Mouse (Mus musculus): ENCODE results near the gene Xpo4.

The Xpo4 gene

DNA sequence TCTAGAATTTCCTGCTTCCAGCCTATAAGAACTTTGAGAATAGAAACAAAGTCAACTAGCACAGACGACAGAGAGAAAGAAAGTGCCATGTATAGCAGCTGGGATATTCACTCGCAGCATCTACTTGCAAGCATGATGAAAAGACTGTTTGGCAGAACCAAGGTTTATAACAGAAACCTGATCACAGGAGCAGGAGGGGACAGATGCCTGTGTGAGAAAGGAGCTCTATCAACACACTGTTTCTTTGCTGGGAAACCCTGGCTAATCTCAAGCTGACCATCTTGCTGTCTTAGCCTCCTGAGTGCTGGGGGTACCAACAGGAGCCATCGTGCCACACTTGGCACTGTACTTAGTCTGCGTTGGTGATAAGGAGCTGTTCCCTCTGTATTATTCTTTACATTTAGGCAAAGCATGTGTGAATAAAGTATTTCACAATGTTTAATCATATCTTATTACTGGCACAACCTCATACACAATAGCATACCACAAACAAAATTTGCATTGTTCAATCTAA, 55.4 kb downstream of the Xpo4 start:
- no peak for DNase-seq (ENCODE audit: low read depth, low spot score)

GRCm38 (mm10) chr14:57607500-57607899, 57.7 kb downstream of the Xpo4 start:
- DNase-seq (ENCODE audit: low read depth, low spot score) = peak; percentile 27

GRCm38 (mm10) chr14:57606663-57607365, 58.4 kb downstream of the Xpo4 start:
- no peak for DNase-seq (ENCODE audit: low read depth, low spot score)

GRCm38 (mm10) chr14:57593279-57593678, 72.0 kb downstream of the Xpo4 start:
- no peak for DNase-seq (ENCODE audit: low read depth, low spot score)

DNA sequence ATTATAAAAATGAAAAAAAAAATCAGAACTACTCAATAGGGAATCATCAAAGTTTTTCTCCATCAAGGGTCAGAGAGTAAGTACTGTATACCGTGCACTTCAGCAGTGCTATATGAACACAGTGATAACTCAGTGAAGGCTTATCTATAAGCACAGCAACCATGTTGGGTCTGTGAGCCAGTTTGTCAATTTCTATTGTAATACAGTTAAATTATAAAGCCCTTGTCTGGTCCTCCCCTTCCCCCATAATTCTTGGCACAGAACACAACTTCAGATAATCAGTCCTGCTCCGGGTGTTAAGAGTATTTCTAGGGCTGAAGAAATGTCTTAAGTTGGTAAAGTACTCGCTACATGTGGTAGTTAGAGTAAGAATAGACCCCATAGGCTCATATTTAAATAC, 73.4 kb downstream of the Xpo4 start:
- no peak for DNase-seq (ENCODE audit: low read depth, low spot score)

DNA sequence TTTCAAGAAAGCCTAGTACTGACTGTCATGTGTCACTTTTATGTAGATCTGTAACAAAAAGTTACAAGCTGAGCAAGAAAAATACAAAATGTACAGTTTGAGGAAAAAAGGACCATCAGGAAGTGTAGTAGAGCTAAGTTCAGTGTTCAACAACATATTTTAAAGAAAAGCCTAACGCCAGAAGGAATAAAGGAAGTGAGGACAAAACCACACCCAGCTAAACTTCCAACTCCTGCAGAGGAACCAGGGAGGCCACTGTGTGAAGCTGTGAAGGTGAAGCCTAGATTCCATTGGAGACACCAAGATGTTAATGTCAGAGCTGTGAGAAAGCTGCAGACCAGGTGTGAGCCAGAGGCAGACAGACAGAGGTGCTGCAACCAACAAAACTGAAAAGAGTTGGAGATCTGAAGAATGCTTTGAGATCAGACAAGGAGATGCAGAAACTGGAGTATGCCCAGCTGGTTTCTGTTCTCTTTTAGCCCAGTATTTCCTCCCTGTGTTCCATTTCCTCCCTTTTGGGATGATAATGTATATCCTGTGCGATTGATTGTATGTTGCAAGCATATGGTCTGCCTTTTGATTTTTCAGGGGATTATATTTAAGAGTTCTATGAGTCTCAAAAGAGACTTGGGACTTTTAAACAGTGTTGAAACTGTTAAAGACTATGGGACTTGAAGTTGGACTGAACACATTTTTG, 88.7 kb downstream of the Xpo4 start:
- no peak for DNase-seq (ENCODE audit: low read depth, low spot score)

DNA sequence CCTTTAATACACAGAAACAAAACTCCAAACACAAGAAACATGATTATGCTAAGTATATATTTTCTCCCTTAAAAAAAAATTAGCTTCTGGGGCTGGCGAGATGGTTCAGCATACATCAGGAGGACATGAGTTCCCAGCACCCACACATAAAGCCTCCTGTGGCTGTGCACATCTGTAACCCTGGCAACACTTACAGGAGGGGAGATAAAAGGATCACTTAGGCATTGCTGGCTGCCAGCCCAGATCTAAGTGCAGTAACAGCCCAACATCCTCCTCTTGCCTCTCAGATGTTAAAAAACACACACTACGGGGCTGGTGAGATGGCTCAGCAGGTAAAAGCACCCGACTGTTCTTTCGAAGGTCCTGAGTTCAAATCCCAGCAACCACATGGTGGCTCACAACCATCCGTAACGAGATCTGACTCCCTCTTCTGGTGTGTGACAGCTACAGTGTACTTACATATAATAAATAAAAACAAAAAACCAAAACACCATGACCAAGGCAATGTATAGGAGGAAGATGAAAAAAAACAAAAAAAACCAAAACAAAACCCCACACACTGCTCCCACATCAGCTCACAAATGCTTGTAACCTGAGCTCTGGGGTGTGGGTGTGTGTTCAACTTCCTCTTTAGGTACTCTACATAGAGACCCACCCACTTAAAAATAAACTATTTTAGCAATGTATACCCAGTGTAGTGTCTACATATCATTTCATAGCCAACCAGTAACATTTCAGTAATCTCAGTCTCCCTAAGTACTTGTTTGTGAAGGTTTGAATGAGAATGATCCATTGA, 90.2 kb downstream of the Xpo4 start:
- DNase-seq (ENCODE audit: low read depth, low spot score) = no peak

DNA sequence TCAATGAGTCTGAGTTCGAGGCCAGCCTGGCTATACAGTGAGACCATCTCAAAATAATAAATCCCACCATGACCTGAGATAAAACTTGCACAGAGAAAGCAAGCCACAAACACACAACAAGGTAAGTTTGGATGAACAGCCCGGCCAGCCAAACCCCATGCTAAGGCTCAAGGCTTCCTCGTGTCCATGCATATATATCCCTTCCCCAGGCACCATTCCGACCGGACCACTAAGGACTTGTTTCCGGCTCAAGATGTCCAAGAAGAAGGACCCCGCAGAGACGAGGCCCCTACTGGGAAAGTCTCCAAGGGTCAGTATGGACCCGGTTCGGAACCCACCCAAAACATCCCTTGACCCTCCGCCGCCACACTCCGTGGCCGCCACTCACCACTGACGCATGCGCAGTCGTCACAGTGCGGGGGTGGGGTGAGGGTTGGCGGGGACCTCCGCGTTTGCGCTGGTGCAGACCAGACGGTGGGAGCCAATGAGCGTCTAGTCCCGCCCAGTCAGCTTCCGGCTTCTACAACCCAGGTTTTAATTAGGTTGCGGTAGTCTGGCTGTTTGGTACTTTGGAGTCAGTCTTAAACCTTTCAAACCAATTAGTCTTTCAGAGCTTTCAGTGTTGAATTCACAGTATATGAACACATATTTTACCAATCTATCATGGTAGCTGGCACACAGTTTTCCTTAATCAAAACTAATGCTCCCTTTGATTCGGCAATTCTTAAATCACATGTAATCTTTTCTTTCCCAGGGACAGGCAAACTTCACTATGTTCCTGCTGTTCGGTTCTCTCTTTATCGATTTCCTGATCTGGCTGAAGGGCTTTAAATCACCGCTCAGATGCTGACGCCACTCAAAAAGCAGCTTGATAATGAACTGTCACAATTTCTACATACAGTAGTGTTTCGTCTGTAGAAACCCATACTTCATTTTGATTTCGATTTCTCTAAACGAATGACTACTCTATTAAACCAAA, 93.8 kb downstream of the Xpo4 start, which contains the start of gene Eef1akmt1:
Gene Eef1akmt1, minus strand, starts transcription at position 458 of the 979 bp plus-strand sequence.
- DNase-seq (ENCODE audit: low read depth, low spot score) = peak; percentile 93

GRCm38 (mm10) chr14:57565626-57566025, 99.6 kb downstream of the Xpo4 start:
- no peak for DNase-seq (ENCODE audit: low read depth, low spot score)

- no peak for DNase-seq (ENCODE audit: low read depth, low spot score)
Observed at GRCm38 (mm10) chr14:57556922-57557321, 108.3 kb downstream of the Xpo4 start.

DNA sequence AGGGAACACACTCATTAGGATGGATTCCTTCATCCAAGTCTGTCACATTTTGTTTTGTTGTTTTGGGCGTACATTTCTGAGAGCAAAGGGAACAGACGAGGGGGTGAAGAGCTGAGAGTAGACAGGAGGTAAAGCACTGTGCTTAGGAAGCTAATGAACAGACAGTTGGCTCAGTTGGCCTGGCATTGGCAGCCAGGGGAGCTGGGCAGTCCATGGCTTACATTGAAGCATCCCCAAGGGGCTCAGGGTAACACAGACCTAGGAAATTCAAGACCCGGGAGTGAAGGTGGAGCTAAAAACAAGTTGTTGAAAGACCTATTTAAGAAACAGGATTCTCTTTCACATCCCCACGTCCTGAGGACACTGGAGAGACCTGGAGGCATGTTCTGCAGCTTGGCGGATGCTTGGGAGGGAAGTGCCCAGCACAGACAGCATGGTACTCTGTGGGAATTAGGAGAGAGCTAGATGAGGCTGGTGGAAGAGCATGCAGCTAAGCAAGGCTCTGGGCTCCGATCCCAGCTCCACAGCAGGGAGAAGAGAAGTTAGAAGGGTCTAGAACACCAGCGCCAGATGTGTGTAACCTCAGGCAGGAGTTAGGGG, 109.7 kb downstream of the Xpo4 start:
- no peak for DNase-seq (ENCODE audit: low read depth, low spot score)

DNA sequence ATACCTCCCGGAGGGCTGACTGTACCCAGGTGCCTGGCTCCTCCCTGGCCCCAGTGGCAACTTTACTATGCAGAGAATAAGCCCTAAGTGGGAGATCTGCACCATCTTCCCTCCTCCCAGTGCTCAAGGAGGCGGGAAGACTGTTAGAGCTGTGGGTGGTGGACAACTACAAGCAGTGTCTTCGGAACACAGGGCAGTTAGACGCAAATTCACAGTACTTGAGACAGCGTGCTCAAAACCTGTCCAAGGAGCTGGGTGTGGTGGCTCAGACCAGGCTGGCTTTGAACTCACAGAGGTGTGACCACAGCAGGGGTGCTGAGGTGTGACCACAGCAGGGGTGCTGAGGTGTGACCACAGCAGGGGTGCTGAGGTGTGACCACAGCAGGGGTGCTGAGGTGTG, 110.8 kb downstream of the Xpo4 start:
- DNase-seq (ENCODE audit: low read depth, low spot score) = no peak

- DNase-seq (ENCODE audit: low read depth, low spot score) = no peak
Observed at GRCm38 (mm10) chr14:57552945-57553344, 112.3 kb downstream of the Xpo4 start.

- DNase-seq (ENCODE audit: low read depth, low spot score) = no peak
Observed at GRCm38 (mm10) chr14:57547062-57547461, 118.2 kb downstream of the Xpo4 start.

GRCm38 (mm10) chr14:57546557-57547021, 118.6 kb downstream of the Xpo4 start:
- DNase-seq (ENCODE audit: low read depth, low spot score) = no peak

GRCm38 (mm10) chr14:57546131-57546530, 119.1 kb downstream of the Xpo4 start:
- DNase-seq (ENCODE audit: low read depth, low spot score) = no peak

DNA sequence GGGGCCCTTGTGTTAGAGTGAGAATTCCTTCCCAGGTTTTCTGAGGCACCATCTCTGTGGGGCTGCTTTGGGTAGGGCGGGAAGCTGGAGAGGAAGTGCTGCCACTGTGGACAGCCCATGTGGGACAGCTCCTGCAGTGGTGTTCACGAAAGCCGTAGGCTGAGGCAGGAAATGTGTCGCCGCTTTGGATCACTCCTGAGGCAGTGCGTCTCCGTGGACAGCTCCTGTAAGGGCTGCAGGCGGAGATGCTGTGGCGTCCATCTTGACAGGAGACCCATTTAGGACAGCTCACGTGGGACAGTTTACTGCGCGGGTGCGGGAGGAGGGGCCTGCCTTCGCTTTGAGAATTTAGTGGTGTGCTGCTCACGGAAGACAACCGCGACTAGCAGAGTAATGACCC, 119.7 kb downstream of the Xpo4 start:
- DNase-seq (ENCODE audit: low read depth, low spot score) = no peak

GRCm38 (mm10) chr14:57543420-57544039, 121.7 kb downstream of the Xpo4 start:
- no peak for DNase-seq (ENCODE audit: low read depth, low spot score)

DNA sequence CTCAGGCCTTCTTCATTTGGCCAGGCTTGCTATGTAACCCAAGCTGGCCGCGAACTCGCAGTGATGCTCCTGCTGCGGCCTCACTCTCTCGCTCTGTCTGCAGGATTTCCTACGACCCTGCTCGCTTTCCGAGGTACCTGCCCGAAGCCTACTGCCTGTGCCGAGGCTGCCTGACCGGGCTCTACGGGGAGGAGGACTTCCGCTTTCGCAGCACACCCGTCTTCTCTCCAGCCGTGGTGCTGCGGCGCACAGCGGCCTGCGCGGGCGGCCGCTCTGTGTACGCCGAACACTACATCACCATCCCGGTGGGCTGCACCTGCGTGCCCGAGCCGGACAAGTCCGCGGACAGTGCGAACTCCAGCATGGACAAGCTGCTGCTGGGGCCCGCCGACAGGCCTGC, 123.0 kb downstream of the Xpo4 start:
- DNase-seq (ENCODE audit: low read depth, low spot score) = no peak

DNA sequence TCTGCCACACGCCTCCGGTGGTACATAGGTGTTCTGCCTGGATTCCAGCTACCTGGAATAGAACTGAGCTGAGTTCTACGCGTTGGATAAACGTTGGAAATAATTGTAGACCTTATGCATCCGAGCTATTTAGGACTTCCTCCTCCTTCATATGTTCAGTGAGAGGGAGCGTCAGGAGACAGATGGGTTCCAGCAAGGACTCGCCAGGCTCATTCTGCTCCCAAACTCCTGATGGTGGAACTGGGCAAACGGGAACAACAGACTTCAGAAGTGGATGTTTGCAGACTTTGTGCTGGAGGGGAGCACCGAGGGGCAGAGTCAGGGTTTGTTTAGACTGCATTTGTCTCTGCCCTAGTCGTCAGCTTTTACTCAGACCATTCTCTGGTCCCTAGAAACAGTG, 124.5 kb downstream of the Xpo4 start:
- peak; percentile 70 for DNase-seq (ENCODE audit: low read depth, low spot score)

Data from telencephalon, adult 2 months (tissue).